Mouse (Mus musculus): ENCODE measurements around the gene Apoa2. TPM values are rescaled to one million over a fixed set of nuclear protein-coding genes. Genes with fewer than 3 reads are reported as not detected.
"Not testable (repeated sequence)": the region's sequence is repeated elsewhere in the genome, so short reads cannot be mapped to it uniquely, and the experiment has no call there.

The Apoa2 gene
- polyA plus RNA-seq, 1 experiment from 2014 or later = 6,641 TPM

GRCm38 (mm10) chr1:171239992-171240744 lies 15.3 kb downstream of the Apoa2 start:
- H3K36me3 ChIP-seq (replicated peaks) = peaks cover 91% of the 10 kb centered on the region
- 73% methylated on average over 15 of the region's 15 CpGs for WGBS (ENCODE audit: insufficient replicate concordance)
- no peak overlapping the region for H3K9ac ChIP-seq
- H3K9me3 ChIP-seq (replicated peaks) = no peaks in the 10 kb centered on the region
- H3K4me3 ChIP-seq (replicated peaks) = no peak overlapping the region
- no peak for ATAC-seq (ENCODE audit: insufficient read depth)
- no peak overlapping the region for H3K27ac ChIP-seq (replicated peaks)
- no peaks in the 10 kb centered on the region for H3K27me3 ChIP-seq
- peaks cover 26% of the 10 kb centered on the region for H3K4me1 ChIP-seq (replicated peaks)
- H3K4me2 ChIP-seq = no peak overlapping the region

GRCm38 (mm10) chr1:171240911-171241310 lies 16.1 kb downstream of the Apoa2 start:
- peaks cover 90% of the 10 kb centered on the region for H3K36me3 ChIP-seq (replicated peaks)
- H3K4me2 ChIP-seq = no peak overlapping the region
- no peaks in the 10 kb centered on the region for H3K9me3 ChIP-seq (replicated peaks)
- H3K27me3 ChIP-seq = no peaks in the 10 kb centered on the region
- ATAC-seq (ENCODE audit: insufficient read depth) = no peak
- H3K4me3 ChIP-seq (replicated peaks) = no peak overlapping the region
- H3K9ac ChIP-seq = no peak overlapping the region
- WGBS (ENCODE audit: insufficient replicate concordance) = 79% methylated on average over 10 of the region's 10 CpGs
- no peak overlapping the region for H3K27ac ChIP-seq (replicated peaks)
- peaks cover 29% of the 10 kb centered on the region for H3K4me1 ChIP-seq (replicated peaks)

GRCm38 (mm10) chr1:171241952-171242351 lies 17.1 kb downstream of the Apoa2 start:
- not testable (repeated sequence) for H3K4me3 ChIP-seq (replicated peaks); H3K27ac ChIP-seq (replicated peaks); H3K4me2 ChIP-seq; H3K9me3 ChIP-seq (replicated peaks); ATAC-seq (ENCODE audit: insufficient read depth); H3K9ac ChIP-seq; H3K27me3 ChIP-seq
- Histone ChIP-seq H3K4me1 (replicated peaks) (peaks cover 36% of the 10 kb centered on the region), H3K36me3 (replicated peaks) (peaks cover 81% of the 10 kb centered on the region)
- WGBS (ENCODE audit: insufficient replicate concordance) = 82% methylated on average over 12 of the region's 12 CpGs

GRCm38 (mm10) chr1:171245353-171245752 lies 20.5 kb downstream of the Apoa2 start:
- no peak overlapping the region for H3K4me3 ChIP-seq (replicated peaks)
- no peak overlapping the region for H3K9ac ChIP-seq
- H3K27ac ChIP-seq (replicated peaks) = no peak overlapping the region
- peaks cover 48% of the 10 kb centered on the region for H3K36me3 ChIP-seq (replicated peaks)
- WGBS (ENCODE audit: insufficient replicate concordance) = 84% methylated on average over 8 of the region's 8 CpGs
- H3K4me2 ChIP-seq = peak overlapping the region; percentile 94; the same call in 1 of the 2 replicates
- H3K9me3 ChIP-seq (replicated peaks) = no peaks in the 10 kb centered on the region
- peaks cover 41% of the 10 kb centered on the region for H3K4me1 ChIP-seq (replicated peaks)
- ATAC-seq (ENCODE audit: insufficient read depth) = no peak
- peaks cover 20% of the 10 kb centered on the region for H3K27me3 ChIP-seq

- H3K27me3 ChIP-seq = peaks cover 35% of the 10 kb centered on the region
- peaks cover 43% of the 10 kb centered on the region for H3K4me1 ChIP-seq (replicated peaks)
- peak; percentile 93 for ATAC-seq (ENCODE audit: insufficient read depth)
- under 1% methylated on average over 41 of the region's 41 CpGs for WGBS (ENCODE audit: insufficient replicate concordance)
- peak overlapping the region; percentile 94 for H3K4me2 ChIP-seq
- H3K36me3 ChIP-seq (replicated peaks) = peaks cover 34% of the 10 kb centered on the region
- peak overlapping the region; percentile 78 for H3K4me3 ChIP-seq (replicated peaks)
- H3K27ac ChIP-seq (replicated peaks) = peak overlapping the region; percentile 89
- H3K9me3 ChIP-seq (replicated peaks) = no peaks in the 10 kb centered on the region
- peak overlapping the region; percentile 82 for H3K9ac ChIP-seq
Observed at GRCm38 (mm10) chr1:171246709-171247452, 22.0 kb downstream of the Apoa2 start.

- Histone ChIP-seq H3K27me3 (peaks cover 41% of the 10 kb centered on the region), H3K4me3 (replicated peaks) (peak overlapping the region; percentile 78), H3K36me3 (replicated peaks) (peaks cover 29% of the 10 kb centered on the region), H3K9me3 (replicated peaks) (no peaks in the 10 kb centered on the region), H3K9ac (peak overlapping the region; percentile 82), H3K4me1 (replicated peaks) (peaks cover 46% of the 10 kb centered on the region), H3K4me2 (peak overlapping the region; percentile 94), H3K27ac (replicated peaks) (peak overlapping the region; percentile 89)
- peak; percentile 23; the same call in 1 of the 2 replicates for ATAC-seq (ENCODE audit: insufficient read depth)
- WGBS (ENCODE audit: insufficient replicate concordance) = 5% methylated on average over 13 of the region's 13 CpGs
Observed at GRCm38 (mm10) chr1:171247453-171247841, 22.6 kb downstream of the Apoa2 start.

GRCm38 (mm10) chr1:171247916-171248315 lies 23.1 kb downstream of the Apoa2 start:
- Histone ChIP-seq H3K27ac (replicated peaks) (peak overlapping the region; percentile 89), H3K4me2 (peak overlapping the region; percentile 94), H3K36me3 (replicated peaks) (peaks cover 24% of the 10 kb centered on the region), H3K9ac (peak overlapping the region; percentile 82), H3K4me1 (replicated peaks) (peaks cover 46% of the 10 kb centered on the region), H3K9me3 (replicated peaks) (no peaks in the 10 kb centered on the region), H3K4me3 (replicated peaks) (peak overlapping the region; percentile 78), H3K27me3 (peaks cover 46% of the 10 kb centered on the region)
- WGBS (ENCODE audit: insufficient replicate concordance) = 17% methylated on average over 4 of the region's 4 CpGs
- no peak for ATAC-seq (ENCODE audit: insufficient read depth)

GRCm38 (mm10) chr1:171248386-171249226 lies 23.8 kb downstream of the Apoa2 start:
- Histone ChIP-seq H3K27me3 (peaks cover 52% of the 10 kb centered on the region), H3K9ac (no peak overlapping the region), H3K4me3 (replicated peaks) (no peak overlapping the region), H3K27ac (replicated peaks) (0 out of 2 replicates have a peak overlapping the region, but pooled peaks have one; percentile 89), H3K4me2 (peak overlapping the region; percentile 94; the same call in 1 of the 2 replicates), H3K36me3 (replicated peaks) (peaks cover 17% of the 10 kb centered on the region), H3K4me1 (replicated peaks) (peaks cover 45% of the 10 kb centered on the region), H3K9me3 (replicated peaks) (no peaks in the 10 kb centered on the region)
- ATAC-seq (ENCODE audit: insufficient read depth) = no peak
- 34% methylated on average over 3 of the region's 3 CpGs for WGBS (ENCODE audit: insufficient replicate concordance)

GRCm38 (mm10) chr1:171249913-171250600 lies 25.2 kb downstream of the Apoa2 start, which contains the start of gene Adamts4:
Gene Adamts4 (plus strand): TSS chr1:171250421.
- H3K4me1 ChIP-seq (replicated peaks) = peaks cover 35% of the 10 kb centered on the region
- H3K27me3 ChIP-seq = peaks cover 60% of the 10 kb centered on the region
- 17% methylated on average over 5 of the region's 5 CpGs for WGBS (ENCODE audit: insufficient replicate concordance)
- no peak within 1 kb of the TSS for H3K9ac ChIP-seq
- H3K4me2 ChIP-seq = peak within 1 kb of the TSS; percentile 27; the same call in 1 of the 2 replicates
- no peaks in the 10 kb centered on the region for H3K9me3 ChIP-seq (replicated peaks)
- ATAC-seq (ENCODE audit: insufficient read depth) = no peak
- H3K27ac ChIP-seq (replicated peaks) = no peak within 1 kb of the TSS
- H3K4me3 ChIP-seq (replicated peaks) = 0 out of 2 replicates have a peak within 1 kb of the TSS, but pooled peaks have one; percentile 18
- 0 out of 2 replicates have a peak, but pooled peaks cover 7% of the 10 kb centered on the region for H3K36me3 ChIP-seq (replicated peaks)
